Mouse (Mus musculus): ENCODE results near the gene Thap7. TPM values are rescaled to one million over a fixed set of nuclear protein-coding genes. Genes with fewer than 3 reads are reported as not detected.

Gene Thap7
- total and polyA plus RNA-seq, 2 experiments from 2014 or later = 57.1 to 65.5 TPM

DNA sequence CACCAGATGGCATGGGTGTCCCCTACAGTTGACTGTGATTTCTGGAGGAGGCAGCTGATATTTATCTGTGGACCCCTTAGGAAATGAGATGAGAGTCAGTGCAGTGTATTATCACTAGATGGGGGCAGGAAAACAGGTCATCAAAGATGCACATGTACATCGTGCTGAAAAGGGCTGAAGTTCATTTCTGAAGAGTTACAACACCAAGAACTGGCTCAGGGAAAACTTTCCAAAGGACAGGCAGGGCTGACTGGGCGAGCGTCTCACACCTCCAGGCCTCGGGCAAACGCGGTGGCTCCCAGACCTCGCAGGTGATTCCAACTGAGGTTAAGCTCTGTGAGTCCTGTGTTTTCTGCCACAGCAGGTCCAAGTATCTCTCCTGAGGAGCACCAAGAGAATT lies 21.9 kb upstream of the Thap7 start:
- no peak for TF ChIP-seq CTCF (IDR thresholded peaks at IDR 0.05)
- no peak overlapping the region for H3K27ac ChIP-seq (ENCODE audit: low read depth, low read length)
- ATAC-seq (ENCODE audit: low FRiP score) = no peak
- DNase-seq (ENCODE audit: low spot score) = no peak
- 81% methylated on average over 7 of the region's 7 CpGs for WGBS
- no peaks in the 10 kb centered on the region for H3K36me3 ChIP-seq (ENCODE audit: insufficient read depth, low read length)
- H3K9ac ChIP-seq (replicated peaks; ENCODE audit: low read length, poor library complexity, severe bottlenecking) = no peak overlapping the region
- H3K27me3 ChIP-seq (ENCODE audit: insufficient read depth, low read length) = no peaks in the 10 kb centered on the region
- no peak overlapping the region for H3K4me2 ChIP-seq (ENCODE audit: low read depth, low read length, poor library complexity, severe bottlenecking)
- no peaks in the 10 kb centered on the region for H3K9me3 ChIP-seq (ENCODE audit: low read length)
- no peak overlapping the region for H3K4me3 ChIP-seq (ENCODE audit: low read depth, low read length)
- H3K4me1 ChIP-seq (ENCODE audit: insufficient read depth, low read length) = no peaks in the 10 kb centered on the region

DNA sequence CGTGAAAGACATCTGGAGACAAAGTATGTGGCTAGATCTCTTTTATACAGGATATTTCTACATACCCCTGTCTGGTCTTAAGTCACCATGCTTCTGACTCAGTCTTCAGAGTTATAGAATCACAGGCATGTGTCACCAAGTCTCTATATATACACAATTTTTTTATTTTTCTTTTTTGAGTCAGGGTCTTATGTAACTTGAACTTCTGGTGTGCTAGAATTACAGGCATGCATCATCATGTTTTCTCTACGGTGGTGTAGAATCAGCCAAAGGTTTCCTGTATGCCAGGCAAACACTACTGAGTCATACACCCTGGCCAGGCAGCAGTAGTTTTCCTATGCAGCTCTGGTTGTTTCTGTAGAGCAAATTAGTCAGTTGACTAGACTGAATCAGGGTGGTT lies 11.7 kb upstream of the Thap7 start:
- 84% methylated on average over 2 of the region's 2 CpGs for WGBS
- Histone ChIP-seq H3K4me2 (ENCODE audit: low read depth, low read length, poor library complexity, severe bottlenecking) (no peak overlapping the region), H3K9ac (replicated peaks; ENCODE audit: low read length, poor library complexity, severe bottlenecking) (no peak overlapping the region), H3K4me1 (ENCODE audit: insufficient read depth, low read length) (no peaks in the 10 kb centered on the region), H3K9me3 (ENCODE audit: low read length) (no peaks in the 10 kb centered on the region), H3K4me3 (ENCODE audit: low read depth, low read length) (no peak overlapping the region), H3K36me3 (ENCODE audit: insufficient read depth, low read length) (no peaks in the 10 kb centered on the region), H3K27me3 (ENCODE audit: insufficient read depth, low read length) (no peaks in the 10 kb centered on the region), H3K27ac (ENCODE audit: low read depth, low read length) (no peak overlapping the region)
- ATAC-seq (ENCODE audit: low FRiP score) = no peak
- TF ChIP-seq CTCF (IDR thresholded peaks at IDR 0.05) = no peak
- DNase-seq (ENCODE audit: low spot score) = no peak

DNA sequence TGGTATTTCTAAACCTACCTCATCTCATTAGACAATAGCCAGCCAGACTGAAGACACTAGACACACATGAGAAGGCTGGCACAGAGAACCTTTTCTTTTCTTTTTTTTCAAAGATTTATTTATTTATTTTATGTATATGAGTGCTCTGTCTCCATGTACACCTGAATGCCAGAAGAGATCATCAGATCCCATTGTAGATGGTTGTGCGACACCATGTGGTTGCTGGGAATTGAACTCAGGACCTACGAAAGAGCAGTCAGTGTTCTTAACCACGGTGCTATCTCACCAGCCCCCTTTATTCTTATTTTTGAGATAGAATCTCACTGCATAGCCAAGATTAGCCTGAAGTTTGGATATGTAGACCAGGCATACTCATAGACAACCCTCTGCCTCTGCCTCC lies 5.6 kb upstream of the Thap7 start:
- no peak for TF ChIP-seq CTCF (IDR thresholded peaks at IDR 0.05)

DNA sequence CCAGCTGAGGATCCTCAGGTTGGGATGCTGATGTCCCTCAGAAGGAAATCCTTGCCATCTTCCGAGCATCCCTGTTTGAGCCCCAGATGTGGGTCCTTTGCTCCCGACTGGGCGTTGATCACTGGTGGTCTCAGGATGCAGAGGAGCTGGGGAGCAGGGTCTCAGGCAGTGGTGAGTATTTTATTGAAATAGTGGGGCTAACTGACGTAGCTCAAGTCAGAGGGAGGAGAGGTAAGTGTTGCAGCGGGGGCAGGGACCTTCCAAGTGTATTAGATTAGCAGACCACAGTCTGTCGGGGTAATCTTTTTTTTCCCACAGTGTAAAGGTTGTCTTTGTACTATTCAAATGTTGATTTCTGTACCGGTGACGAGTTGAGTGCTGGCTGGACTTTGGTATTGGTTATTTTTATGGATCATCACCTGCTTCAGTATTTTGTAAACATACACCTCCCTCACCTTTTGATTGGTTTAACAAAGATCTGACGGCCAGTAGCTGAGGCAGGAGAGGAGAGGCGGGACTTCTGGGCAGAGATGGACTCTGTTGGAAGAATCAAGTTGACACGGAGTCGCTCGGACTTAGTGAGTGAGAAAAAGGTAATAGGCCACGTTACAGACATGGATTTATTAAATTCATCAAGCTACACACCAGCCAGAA lies 1.9 kb upstream of the Thap7 start:
- ATAC-seq (ENCODE audit: low FRiP score) (no peak), DNase-seq (ENCODE audit: low spot score) (no peak)
- Histone ChIP-seq H3K9ac (replicated peaks; ENCODE audit: low read length, poor library complexity, severe bottlenecking) (no peak overlapping the region), H3K4me3 (ENCODE audit: low read depth, low read length) (no peak overlapping the region), H3K27ac (ENCODE audit: low read depth, low read length) (no peak overlapping the region), H3K36me3 (ENCODE audit: insufficient read depth, low read length) (peaks cover 6% of the 10 kb centered on the region; the same call in 1 of the 2 replicates), H3K27me3 (ENCODE audit: insufficient read depth, low read length) (no peaks in the 10 kb centered on the region), H3K4me1 (ENCODE audit: insufficient read depth, low read length) (peaks cover 10% of the 10 kb centered on the region), H3K9me3 (ENCODE audit: low read length) (no peaks in the 10 kb centered on the region), H3K4me2 (ENCODE audit: low read depth, low read length, poor library complexity, severe bottlenecking) (no peak overlapping the region)
- no peak for TF ChIP-seq CTCF (IDR thresholded peaks at IDR 0.05)
- WGBS = 71% methylated on average over 14 of the region's 14 CpGs

More for the DNA sequence above, 5.6 kb upstream of the Thap7 start:
- 91% methylated on average over 3 of the region's 3 CpGs for WGBS
- H3K9me3 ChIP-seq (ENCODE audit: low read length) = no peaks in the 10 kb centered on the region
- H3K36me3 ChIP-seq (ENCODE audit: insufficient read depth, low read length) = no peaks in the 10 kb centered on the region
- H3K27ac ChIP-seq (ENCODE audit: low read depth, low read length) = no peak overlapping the region
- no peak overlapping the region for H3K4me3 ChIP-seq (ENCODE audit: low read depth, low read length)
- H3K4me2 ChIP-seq (ENCODE audit: low read depth, low read length, poor library complexity, severe bottlenecking) = no peak overlapping the region
- H3K4me1 ChIP-seq (ENCODE audit: insufficient read depth, low read length) = 0 out of 2 replicates have a peak, but pooled peaks cover 4% of the 10 kb centered on the region
- no peak overlapping the region for H3K9ac ChIP-seq (replicated peaks; ENCODE audit: low read length, poor library complexity, severe bottlenecking)
- H3K27me3 ChIP-seq (ENCODE audit: insufficient read depth, low read length) = no peaks in the 10 kb centered on the region
- ATAC-seq (ENCODE audit: low FRiP score) (no peak), DNase-seq (ENCODE audit: low spot score) (no peak)

DNA sequence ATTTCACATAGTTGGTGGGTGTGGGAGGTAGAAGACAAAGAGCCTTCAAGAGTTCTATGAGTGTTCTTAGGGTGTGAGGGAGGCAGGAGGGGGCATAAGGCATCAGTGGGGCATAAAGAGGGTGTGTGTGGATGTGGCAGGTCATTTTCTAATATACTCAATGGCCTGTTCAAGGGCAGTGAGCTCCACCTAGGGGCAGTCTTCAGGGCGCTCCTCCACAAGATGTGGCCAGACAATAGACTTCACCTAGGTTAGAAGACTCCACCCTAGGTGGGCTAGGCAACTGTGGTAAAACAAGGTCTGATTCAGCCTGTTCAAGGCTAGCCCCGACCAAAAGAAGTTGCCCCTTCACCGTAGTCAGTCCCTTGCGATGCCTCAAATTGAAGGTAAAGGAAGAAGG lies 1.3 kb upstream of the Thap7 start:
- Histone ChIP-seq H3K27me3 (ENCODE audit: insufficient read depth, low read length) (no peaks in the 10 kb centered on the region), H3K4me1 (ENCODE audit: insufficient read depth, low read length) (peaks cover 10% of the 10 kb centered on the region), H3K4me3 (ENCODE audit: low read depth, low read length) (no peak overlapping the region), H3K36me3 (ENCODE audit: insufficient read depth, low read length) (peaks cover 8% of the 10 kb centered on the region; the same call in 1 of the 2 replicates), H3K27ac (ENCODE audit: low read depth, low read length) (no peak overlapping the region), H3K9me3 (ENCODE audit: low read length) (no peaks in the 10 kb centered on the region), H3K9ac (replicated peaks; ENCODE audit: low read length, poor library complexity, severe bottlenecking) (no peak overlapping the region), H3K4me2 (ENCODE audit: low read depth, low read length, poor library complexity, severe bottlenecking) (no peak overlapping the region)
- no peak for ATAC-seq (ENCODE audit: low FRiP score)
- no peak for DNase-seq (ENCODE audit: low spot score)
- WGBS = 70% methylated on average over 4 of the region's 4 CpGs
- peak; percentile 53 for TF ChIP-seq CTCF (IDR thresholded peaks at IDR 0.05)

DNA sequence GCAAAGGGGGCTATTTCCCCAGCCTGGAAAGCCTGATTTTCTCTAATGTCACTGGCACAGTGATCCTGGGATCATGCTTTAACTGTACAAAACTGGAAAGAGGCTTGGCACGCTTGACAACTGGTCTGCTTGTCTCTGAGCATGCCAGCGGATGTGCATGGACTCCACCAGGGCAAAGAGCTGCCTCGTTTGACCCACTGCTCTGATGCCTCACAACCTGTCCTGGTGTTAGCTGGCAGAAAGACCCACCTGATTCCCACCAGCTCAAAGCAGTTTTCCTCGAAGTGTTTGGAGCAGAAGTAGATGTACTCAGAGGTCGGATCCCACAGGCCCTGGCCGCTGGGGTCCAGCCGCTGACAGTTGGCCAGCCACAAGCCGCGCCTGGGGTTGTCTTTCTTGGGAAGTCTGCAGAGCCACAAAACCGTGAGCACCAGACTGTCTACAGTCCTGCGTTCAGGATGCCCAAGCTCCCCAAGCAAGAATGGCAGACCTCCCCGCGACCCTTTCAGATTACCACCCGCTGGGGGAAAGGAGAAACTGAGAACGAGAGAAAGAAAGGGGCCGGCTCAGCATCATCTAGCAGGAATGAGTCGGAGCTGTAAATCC lies 852 bp downstream of the Thap7 start:
- 18% methylated on average over 17 of the region's 17 CpGs for WGBS
- ATAC-seq (ENCODE audit: low FRiP score) = peak; percentile 8; the same call in 1 of the 2 replicates

More for the DNA sequence above, 852 bp downstream of the Thap7 start:
- TF ChIP-seq CTCF (IDR thresholded peaks at IDR 0.05) = no peak
- peaks cover 25% of the 10 kb centered on the region for H3K36me3 ChIP-seq (ENCODE audit: insufficient read depth, low read length)
- peak overlapping the region; percentile 98 for H3K27ac ChIP-seq (ENCODE audit: low read depth, low read length)
- no peaks in the 10 kb centered on the region for H3K9me3 ChIP-seq (ENCODE audit: low read length)
- peak overlapping the region; percentile 89 for H3K4me2 ChIP-seq (ENCODE audit: low read depth, low read length, poor library complexity, severe bottlenecking)
- peak overlapping the region; percentile 64 for H3K4me3 ChIP-seq (ENCODE audit: low read depth, low read length)
- no peaks in the 10 kb centered on the region for H3K27me3 ChIP-seq (ENCODE audit: insufficient read depth, low read length)
- no peak for DNase-seq (ENCODE audit: low spot score)
- peaks cover 10% of the 10 kb centered on the region for H3K4me1 ChIP-seq (ENCODE audit: insufficient read depth, low read length)
- peak overlapping the region; percentile 83 for H3K9ac ChIP-seq (replicated peaks; ENCODE audit: low read length, poor library complexity, severe bottlenecking)

All from midbrain, postnatal 0 days (tissue).